Mouse (Mus musculus): ENCODE measurements around the gene Npw.

Npw gene

GRCm38 (mm10) chr17:24640581-24640980 lies 17.7 kb downstream of the Npw start:
- peak; percentile 54 for DNase-seq (ENCODE audit: low read depth, low spot score)

DNA sequence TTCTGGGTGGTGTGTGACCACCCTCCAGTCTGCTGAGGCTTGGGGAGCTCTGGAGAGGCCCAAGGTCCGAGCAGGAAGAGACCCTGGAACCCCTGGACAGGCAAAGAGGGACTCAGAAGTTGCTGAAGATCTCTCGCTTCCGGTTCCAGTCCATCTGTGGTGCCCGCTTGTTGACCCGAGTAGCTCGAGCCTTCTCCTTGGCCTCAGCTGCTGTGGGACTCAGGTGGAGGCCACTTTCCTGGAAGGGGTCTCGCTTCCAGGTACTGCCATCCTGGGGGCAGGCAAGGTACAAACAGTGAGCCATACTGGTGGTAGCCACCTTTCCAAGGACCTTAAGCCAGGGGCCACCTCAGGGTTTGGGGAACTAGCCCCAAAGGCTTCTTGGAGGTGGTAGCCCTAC lies 18.1 kb downstream of the Npw start:
- no peak for DNase-seq (ENCODE audit: low read depth, low spot score)

DNA sequence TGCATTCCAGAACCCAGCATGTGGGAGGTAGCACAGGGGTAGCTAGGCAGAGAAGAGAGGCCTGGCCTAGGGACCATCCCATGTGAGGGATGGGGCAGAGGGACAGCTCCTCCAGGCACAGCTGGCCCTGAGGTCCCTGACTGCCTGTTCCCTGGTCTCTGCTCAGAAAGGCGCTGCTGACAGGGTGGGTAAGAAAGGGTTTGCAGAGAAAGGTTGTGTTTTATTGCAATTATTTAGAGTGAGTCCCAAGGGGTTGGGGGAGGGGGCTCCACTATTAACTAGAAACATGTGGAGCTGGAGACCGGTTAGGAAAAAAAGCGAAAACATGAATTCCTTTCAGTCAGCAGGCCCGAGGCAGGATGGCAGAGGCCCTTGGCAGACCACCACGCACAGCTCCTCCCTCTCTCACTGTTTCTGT lies 18.7 kb downstream of the Npw start:
- DNase-seq (ENCODE audit: low read depth, low spot score), result no peak

- no peak for DNase-seq (ENCODE audit: low read depth, low spot score)
These were observed 19.4 kb downstream of the Npw start for GRCm38 (mm10) chr17:24638840-24639239.

- DNase-seq (ENCODE audit: low read depth, low spot score), result no peak
These were observed 20.0 kb downstream of the Npw start for GRCm38 (mm10) chr17:24638214-24638613.

DNA sequence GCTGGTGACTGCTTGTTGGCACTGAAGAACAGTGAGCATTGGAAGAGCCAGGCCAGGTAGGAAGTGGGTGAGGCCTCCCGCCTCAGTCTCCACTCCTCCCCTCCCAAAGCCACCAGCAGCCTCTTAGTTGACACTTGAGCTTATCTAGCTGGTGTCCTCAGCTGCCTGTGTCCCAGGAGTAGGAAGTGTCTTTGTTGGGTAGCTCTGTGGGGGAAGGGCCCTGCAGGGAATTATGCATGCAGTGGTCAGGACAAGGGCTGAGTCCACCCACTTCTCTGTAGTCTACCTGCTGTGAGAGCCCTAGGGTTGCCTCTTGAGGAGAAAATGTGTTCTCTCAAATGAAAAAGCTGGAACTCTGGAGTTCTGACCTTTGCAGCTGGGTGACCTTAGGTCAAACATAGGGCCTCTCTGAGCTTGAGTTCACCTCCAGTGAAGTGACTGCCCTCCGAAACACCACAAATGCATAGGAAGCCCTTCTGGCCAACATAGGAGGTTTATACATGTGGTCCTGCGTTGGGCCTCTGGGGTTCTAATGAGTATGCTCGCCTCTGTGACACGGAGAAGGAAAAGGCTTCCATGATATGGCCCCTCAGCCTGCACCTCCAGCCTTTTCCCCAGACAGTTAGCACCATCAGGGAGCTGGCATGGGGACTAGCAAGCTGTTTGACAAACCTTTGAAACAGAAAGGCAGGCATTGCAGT lies 21.3 kb downstream of the Npw start:
- peak; percentile 74 for DNase-seq (ENCODE audit: low read depth, low spot score)

DNA sequence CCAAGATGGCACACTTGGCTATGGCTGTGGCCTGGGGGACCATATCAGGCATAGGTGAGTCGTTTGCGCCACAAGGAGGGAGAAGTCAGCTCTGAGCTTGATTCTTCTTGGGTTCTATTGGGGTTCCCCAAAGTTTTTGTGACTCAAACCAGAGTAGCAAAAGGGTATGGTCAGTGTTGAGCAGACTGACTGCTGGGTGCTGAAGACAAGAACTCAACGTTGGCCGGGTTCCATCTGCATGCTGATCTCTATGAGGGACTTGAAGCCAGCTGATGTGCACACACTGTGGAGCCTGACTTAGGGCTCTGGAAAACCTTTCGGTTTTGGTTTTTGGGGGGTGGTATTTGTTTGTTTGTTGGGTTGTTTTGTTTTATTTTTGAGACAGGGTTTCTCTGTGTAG lies 22.6 kb downstream of the Npw start:
- no peak for DNase-seq (ENCODE audit: low read depth, low spot score)

DNA sequence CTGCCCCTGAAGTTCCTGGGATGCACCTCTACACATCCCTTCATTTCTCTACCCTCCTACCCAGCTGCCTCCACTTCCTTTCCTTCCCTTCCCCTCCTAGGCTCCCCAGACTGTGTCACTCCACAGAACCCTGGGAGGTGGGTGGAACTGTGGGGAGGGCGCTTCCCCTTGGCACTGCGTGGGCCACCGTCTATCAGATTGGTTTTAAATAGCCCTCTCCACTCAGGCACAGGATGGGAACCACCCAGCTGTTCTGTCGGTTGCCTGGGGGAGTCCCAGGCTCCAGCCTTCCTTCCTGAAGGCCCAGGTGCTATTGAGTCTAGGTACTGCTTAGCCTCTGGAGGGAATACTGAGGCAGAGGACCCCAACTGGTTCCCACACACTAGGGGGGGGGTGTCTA lies 23.2 kb downstream of the Npw start:
- no peak for DNase-seq (ENCODE audit: low read depth, low spot score)

- DNase-seq (ENCODE audit: low read depth, low spot score), result no peak
These were observed 24.4 kb downstream of the Npw start for GRCm38 (mm10) chr17:24633831-24634230.

- DNase-seq (ENCODE audit: low read depth, low spot score), result peak; percentile 43
These were observed 25.3 kb downstream of the Npw start for GRCm38 (mm10) chr17:24632813-24633449.

DNA sequence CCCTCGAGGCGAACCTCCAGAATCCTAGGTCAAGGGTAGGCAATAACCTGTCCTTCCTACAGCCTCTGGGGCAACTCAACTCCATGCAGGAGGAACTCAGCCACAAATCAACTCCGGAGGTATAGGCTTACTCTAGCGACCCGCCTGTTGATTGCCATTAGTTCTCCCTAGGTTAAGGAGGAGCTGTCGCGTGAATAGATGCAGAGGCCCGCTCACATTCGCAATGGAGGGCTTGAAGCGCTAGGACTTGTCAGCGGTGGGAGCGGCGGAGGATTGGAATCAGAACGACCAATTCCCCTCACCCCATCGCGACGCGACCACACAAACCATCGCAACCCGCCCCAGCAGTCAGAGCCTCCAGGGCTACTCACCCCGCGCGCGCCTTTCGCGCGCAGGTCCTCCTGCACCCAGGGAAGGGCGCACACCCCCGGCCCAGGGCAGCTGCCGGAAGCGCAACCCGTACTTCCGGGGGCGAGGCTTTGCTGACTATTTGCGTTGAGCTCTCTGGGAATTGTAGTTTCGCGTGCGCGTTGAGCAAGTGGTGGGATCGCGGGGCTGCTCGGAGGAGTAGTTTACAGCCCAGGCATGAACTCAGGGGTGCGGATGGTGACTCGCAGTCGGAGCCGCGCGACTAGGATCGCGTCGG lies 26.0 kb downstream of the Npw start, which contains the start of the genes Tsc2 and Nthl1:
Gene Tsc2 (minus strand): TSS at position 464 of the 646 bp plus-strand sequence.
Gene Nthl1 (plus strand): TSS at position 514 of the 646 bp plus-strand sequence.
- DNase-seq (ENCODE audit: low read depth, low spot score), result peak; percentile 96

GRCm38 (mm10) chr17:24630072-24630471 lies 28.2 kb downstream of the Npw start:
- no peak for DNase-seq (ENCODE audit: low read depth, low spot score)

- DNase-seq (ENCODE audit: low read depth, low spot score), result peak; percentile 85
These were observed 29.6 kb downstream of the Npw start for GRCm38 (mm10) chr17:24628646-24629045.

DNA sequence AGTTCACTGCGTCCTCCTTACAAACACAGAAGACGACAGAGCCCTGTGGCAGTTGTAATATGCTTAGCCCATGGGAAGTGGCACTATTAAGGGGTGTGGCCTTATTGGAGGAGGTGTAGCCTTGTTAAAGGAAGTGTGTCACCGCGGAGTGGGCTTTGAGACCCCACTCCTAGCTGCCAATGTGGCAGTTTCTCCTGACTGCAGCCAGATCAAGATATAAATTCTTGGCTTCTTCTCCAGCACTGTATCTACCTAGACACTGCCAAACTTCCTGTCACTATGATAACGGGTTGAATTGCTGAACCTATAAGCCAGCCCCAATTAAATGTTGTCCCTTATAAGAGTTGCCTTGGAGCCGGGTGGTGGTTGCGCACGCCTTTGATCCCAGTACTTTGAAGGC lies 32.8 kb downstream of the Npw start:
- no peak for DNase-seq (ENCODE audit: low read depth, low spot score)

DNA sequence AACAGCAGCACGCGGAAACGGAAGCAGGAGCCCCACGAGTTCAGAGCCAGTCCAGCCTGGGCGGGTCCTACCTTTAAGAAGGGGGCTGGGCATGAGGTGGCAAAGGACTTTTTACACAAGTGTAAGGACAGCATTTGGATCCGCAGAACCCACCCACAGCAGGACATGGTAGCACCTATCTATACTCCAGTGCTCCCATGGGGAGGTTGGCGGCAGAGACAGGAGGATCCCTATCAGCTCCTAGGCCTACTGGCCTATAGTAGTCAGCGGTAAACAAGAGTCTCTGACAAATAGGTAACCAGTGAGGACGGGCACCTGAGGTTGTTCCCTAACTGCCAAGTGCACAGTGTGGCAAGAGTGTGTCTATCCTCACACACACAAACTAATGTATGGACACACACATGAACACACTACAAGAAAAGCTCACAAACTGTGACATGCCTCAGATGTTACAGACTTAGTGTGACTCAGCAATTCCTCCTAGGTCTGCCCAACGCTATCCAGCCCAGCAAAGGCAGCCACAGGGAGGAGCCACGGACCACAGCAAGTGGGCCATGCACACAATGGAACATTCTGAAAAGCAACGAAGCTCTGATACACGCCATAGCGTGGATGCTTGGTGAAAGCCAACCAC lies 40.6 kb downstream of the Npw start:
- peak; percentile 68 for DNase-seq (ENCODE audit: low read depth, low spot score)

DNA sequence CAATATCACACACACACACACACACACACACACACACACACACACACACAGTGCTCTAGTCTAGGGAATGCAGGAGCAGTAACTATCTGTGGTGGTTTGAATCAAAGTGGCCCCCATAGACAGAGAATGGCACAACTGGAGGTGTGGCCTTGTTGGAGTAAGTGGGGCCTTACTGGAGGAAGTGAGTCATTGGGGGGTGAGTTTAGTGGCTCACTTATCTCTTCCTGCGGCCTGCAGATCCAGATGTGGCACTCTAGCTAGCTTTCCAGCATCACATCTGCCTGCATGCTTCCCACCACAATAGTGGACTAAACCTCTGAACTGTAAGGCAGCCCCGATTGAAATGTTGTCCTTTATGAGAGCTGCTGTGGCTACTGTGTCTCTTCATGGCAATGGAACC lies 47.5 kb downstream of the Npw start:
- no peak for DNase-seq (ENCODE audit: low read depth, low spot score)

DNA sequence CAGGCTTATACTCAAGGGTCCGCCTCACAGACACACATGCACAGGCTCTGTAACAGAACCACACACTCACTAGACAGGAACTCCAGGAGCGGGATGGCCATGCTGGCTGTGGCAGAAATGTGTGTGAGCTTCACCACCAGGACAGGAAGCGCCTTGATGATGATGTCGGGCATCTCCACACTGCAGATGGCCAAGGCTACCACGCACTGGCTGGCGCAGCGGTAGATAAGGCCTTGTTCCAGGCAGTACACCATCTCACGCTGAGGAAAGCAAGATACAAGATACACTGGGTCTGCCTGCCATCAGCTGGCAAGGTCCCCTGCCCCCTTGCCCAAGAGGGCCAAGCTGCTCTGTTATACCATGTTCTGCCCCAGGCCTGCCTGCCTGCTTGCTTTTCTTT lies 49.4 kb downstream of the Npw start:
- DNase-seq (ENCODE audit: low read depth, low spot score), result no peak

DNA sequence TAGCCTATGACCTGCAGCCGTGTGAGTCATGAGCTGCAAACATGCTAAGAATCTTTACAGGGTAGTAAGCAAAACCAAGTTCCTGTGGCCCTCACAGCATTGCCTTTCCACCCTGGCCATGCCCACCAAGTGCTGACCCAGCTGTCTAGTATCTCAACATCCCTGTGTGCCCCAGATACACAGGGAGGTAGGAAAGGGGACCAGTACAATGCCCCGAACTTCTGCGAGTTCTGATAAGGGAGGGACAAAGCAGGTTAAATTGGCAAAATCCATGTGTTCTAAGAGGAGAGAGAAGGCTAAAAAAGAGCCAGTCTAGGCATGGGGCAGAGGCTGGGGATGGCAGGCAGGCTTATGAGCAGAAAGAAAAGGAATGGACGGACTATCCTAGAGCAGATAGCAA lies 49.9 kb downstream of the Npw start:
- no peak for DNase-seq (ENCODE audit: low read depth, low spot score)
